Mouse (Mus musculus) layer of hippocampus, postnatal 36 days (tissue): Measurements from ENCODE around the gene Sbk2. TPM values are rescaled to one million over a fixed set of nuclear protein-coding genes. Genes with fewer than 3 reads are reported as not detected.

ENCODE experiments used
- DNase-seq, 2 experiments: peaks; one replicate each; pipeline ENCODE4 v3.0.0; 2022
- total RNA-seq, 2 experiments: library from RNA; stranded (reverse); gene quantifications; 2 replicates each; pipeline ENCODE4 v1.2.3; 2021

The Sbk2 gene
- total RNA-seq, 2 experiments from 2014 or later: 0.27 to 0.30 TPM

- no peak for DNase-seq
These were observed 13.5 kb downstream of the Sbk2 start for GRCm38 (mm10) chr7:4950561-4951342.

GRCm38 (mm10) chr7:4948386-4948785 is 15.8 kb downstream of the Sbk2 start:
- DNase-seq: no peak

GRCm38 (mm10) chr7:4947855-4948254 is 16.4 kb downstream of the Sbk2 start:
- no peak for DNase-seq

GRCm38 (mm10) chr7:4943223-4943815 is 20.9 kb downstream of the Sbk2 start:
- DNase-seq: peak; percentile 90 to 91

- DNase-seq: no peak
These were observed 21.5 kb downstream of the Sbk2 start for GRCm38 (mm10) chr7:4942673-4943072.

- DNase-seq: peak; percentile 71 to 73
These were observed 24.1 kb downstream of the Sbk2 start for GRCm38 (mm10) chr7:4940068-4940479.

- no peak for DNase-seq
These were observed 25.8 kb downstream of the Sbk2 start for GRCm38 (mm10) chr7:4938456-4938855.

GRCm38 (mm10) chr7:4937392-4937791 is 26.8 kb downstream of the Sbk2 start:
- no peak for DNase-seq

GRCm38 (mm10) chr7:4936832-4937231 is 27.4 kb downstream of the Sbk2 start:
- DNase-seq: no peak

- DNase-seq: no peak
These were observed 29.9 kb downstream of the Sbk2 start for GRCm38 (mm10) chr7:4934160-4934914.

- no peak for DNase-seq
These were observed 31.1 kb downstream of the Sbk2 start for GRCm38 (mm10) chr7:4933103-4933502.

- DNase-seq: no peak
These were observed 35.9 kb downstream of the Sbk2 start for GRCm38 (mm10) chr7:4928323-4928722.

GRCm38 (mm10) chr7:4927711-4928110 is 36.5 kb downstream of the Sbk2 start:
- no peak for DNase-seq

- DNase-seq: no peak
These were observed 37.4 kb downstream of the Sbk2 start for GRCm38 (mm10) chr7:4926849-4927248.

GRCm38 (mm10) chr7:4925441-4926381 is 38.5 kb downstream of the Sbk2 start, which contains the start of gene Ssc5d:
Ssc5d (plus strand) TSS chr7:4925785.
- DNase-seq: no peak

GRCm38 (mm10) chr7:4924891-4925301 is 39.3 kb downstream of the Sbk2 start:
- DNase-seq: no peak

GRCm38 (mm10) chr7:4924483-4924882 is 39.7 kb downstream of the Sbk2 start:
- DNase-seq: no peak

GRCm38 (mm10) chr7:4923586-4924364 is 40.4 kb downstream of the Sbk2 start:
- peak; percentile 65 to 66 for DNase-seq

- peak; percentile 78 to 80 for DNase-seq
These were observed 41.2 kb downstream of the Sbk2 start for GRCm38 (mm10) chr7:4922931-4923565.

GRCm38 (mm10) chr7:4922508-4922907 is 41.7 kb downstream of the Sbk2 start:
- DNase-seq: peak; percentile 86 to 89
